Mouse (Mus musculus): ENCODE measurements around the gene Exoc8.

- TF ChIP-seq EP300 (IDR thresholded peaks at IDR 0.05; ENCODE audit: low read depth) = no peak
- no peak for TF ChIP-seq CTCF (IDR thresholded peaks at IDR 0.05; ENCODE audit: low read depth)
Measured at GRCm38 (mm10) chr8:124932435-124932834, 34.9 kb upstream of the Exoc8 start.

All from liver, embryonic 14.5 days (tissue).